Mouse (Mus musculus): ENCODE measurements at regions not wholly inside any gene's neighbourhood (a gene's known extent, or its start where the extent isn't known, plus 50 kb on each side); places are given as distances from the start of the nearest gene placed in this dataset.

- TF ChIP-seq EP300 (IDR thresholded peaks at IDR 0.05; ENCODE audit: low read depth) (no peak), CTCF (IDR thresholded peaks at IDR 0.05; ENCODE audit: low read depth) (peak; percentile 21; the same call in 1 of the 2 replicates)
Measured at GRCm38 (mm10) chr6:126481257-126481656, 54.0 kb downstream of the Kcna5 start.

All from liver, embryonic 14.5 days (tissue).